Mouse (Mus musculus) embryonic fibroblast, embryonic 13.5 days (primary cell): ENCODE data around the gene Adam12.

Source experiments
- CTCF ChIP-seq: IDR thresholded peaks from 2 replicates; pipeline ENCODE4 v1.5.1; 2011; ENCODE audit warnings: mild to moderate bottlenecking, control low read depth, low read length, moderate library complexity, borderline replicate concordance; ENCODE audit not compliant: insufficient read depth
- POLR2A ChIP-seq: IDR thresholded peaks from 2 replicates; pipeline ENCODE4 v1.6.1; 2011; ENCODE audit warnings: low read depth, mild to moderate bottlenecking, control low read depth, low read length, moderate library complexity

- TF ChIP-seq CTCF (no peak), POLR2A (no peak)
Observed at GRCm38 (mm10) chr7:134163751-134164150, 68.2 kb downstream of the Adam12 start.
